Mouse (Mus musculus) lung, postnatal 25 days (tissue): ENCODE measurements around the gene Gse1.

ENCODE experiments used
- DNase-seq: peaks from one replicate; pipeline ENCODE4 v3.0.0; 2022; ENCODE audit warnings: low spot score

Gene Gse1

DNA sequence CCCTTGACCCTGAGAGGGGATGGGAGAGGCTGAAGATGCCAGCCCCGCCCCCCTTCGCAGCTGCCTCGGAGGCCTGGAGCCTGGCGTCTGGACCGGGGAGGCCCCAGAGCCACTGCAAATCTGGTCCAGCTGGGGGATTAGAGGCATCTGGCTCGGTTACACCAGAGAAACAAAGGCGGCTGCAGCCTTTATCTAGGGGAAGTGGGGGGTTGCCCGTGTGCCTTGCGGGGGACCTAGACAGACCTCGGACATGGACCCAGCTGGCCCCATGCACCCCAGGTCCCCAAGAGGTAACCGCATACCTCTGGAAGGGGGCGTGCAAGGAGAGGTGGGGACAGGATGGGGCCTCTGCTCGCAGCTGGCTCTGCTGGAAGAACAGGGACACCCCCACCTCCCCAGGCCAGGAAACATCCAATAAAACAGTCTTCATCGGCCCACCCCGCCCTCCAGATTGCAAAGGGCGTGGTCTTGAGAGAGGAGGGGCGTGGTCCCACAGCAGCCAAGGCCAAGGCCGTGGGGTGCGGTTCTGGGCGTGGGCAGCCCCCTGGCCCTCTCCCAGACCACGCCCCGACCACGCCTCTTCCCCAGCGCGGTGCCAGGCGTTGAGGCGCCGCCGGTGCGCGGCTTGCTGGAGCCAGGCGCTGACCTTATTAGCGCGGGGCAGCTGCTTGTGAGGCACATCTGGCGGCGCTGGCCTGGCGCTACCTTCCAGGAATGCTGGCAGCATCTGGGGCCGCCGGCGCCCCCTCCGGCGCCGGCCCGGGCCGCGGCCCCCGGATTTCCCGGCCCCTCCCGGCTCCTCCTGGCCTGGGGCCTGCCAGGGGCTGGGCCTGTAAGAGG lies 48.0 kb downstream of the Gse1 start:
- DNase-seq = peak; percentile 94

DNA sequence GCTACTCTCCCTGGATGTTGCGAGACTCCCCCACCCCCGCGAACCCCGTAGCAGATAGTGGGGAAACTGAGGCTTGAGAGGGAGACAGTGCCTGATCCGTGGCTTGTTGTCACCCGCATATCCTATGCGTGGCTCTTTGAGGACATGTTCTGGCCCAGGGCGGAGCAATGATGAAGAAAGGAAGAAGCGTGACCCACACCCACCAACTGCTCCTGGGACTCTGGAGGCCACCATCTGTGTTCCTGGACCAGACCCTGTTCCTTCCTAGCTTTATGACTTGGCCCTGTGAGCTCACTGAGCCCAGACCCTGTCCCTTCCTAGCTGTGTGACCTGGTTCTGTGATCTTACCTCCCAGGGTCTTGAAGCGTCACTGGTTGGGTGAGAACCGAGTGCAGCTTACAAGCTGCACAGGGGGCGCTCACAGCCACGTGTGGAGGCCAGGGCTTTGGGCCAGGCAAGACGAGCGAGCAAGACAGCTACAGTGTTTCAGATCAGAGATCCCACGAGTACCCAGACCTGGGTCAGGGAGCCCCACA lies 48.7 kb downstream of the Gse1 start:
- DNase-seq = peak; percentile 38

DNA sequence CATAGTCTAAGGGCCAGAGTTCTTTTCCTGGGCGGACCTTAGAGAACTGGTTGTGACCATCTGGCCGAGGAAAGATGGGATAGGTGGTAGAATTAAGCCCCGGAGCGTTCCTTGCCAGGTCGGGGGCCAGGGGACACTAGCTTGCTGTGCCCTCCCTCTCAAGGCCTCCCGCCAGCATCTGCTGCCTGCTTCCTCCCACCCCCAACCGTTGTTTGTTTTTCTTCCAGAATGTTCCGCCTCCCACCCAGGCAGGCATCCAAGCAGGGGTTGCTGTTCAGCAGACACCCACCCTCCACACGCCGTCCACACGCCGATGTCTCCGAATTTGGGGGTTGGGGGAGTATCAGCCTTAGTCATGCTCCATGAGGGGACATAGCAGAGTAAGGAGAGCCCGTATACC lies 49.8 kb downstream of the Gse1 start:
- DNase-seq = no peak

DNA sequence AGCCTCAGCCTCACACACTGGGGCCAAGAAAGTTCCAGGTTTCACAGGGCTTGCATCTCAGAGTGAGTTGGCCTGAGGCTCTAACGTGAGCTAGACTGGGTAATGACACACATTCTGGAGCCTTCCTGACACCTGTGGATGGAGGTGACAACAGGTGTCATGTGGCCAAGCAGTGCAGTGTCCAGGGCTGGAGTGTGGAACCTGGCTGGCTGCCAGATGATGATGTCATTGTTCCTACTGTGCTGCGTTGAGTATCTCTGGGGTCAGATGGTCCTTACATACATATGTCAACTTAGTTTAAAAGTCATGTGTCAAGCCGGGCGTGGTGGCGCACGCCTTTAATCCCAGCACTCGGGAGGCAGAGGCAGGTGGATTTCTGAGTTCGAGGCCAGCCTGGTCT lies 51.2 kb downstream of the Gse1 start:
- no peak for DNase-seq

DNA sequence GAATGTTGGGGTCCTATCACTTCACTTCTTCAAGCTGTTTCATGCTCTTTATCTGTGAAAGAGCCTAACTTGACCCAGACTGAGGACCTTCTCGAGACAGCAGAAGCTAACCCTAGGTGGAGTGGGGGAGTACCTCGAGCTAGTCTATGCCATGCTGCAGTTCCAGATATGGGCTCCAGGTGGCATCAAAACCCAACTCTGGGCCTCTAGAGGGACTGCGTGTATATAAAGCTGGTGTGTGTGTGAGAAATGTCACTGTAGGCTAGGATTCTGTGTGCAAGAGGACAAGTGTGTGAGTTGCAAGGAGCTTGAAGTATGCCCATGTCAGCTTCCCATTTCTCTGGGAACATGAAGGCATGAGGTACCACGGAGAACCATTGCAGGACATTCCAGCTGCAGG lies 53.2 kb downstream of the Gse1 start:
- peak; percentile 80 for DNase-seq

DNA sequence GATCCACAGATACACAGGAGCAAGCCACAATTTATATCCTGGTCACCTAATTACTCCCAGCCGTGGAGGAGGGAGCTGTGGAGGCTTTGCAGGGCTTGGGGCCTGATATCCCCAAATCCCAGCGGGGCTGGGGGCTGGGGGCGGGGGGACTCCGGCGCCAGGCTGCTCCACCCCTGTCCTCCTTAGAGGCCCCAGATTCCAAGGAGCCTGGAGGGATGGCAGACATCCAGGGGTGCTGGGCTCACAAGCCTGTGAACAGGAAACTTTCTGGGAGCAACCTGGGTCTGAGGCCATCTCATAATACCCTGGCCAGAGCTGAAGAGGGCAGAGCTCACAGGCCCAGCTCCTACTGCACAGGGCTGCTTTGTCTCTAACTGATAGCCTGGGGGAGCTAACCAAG lies 54.2 kb downstream of the Gse1 start:
- no peak for DNase-seq

DNA sequence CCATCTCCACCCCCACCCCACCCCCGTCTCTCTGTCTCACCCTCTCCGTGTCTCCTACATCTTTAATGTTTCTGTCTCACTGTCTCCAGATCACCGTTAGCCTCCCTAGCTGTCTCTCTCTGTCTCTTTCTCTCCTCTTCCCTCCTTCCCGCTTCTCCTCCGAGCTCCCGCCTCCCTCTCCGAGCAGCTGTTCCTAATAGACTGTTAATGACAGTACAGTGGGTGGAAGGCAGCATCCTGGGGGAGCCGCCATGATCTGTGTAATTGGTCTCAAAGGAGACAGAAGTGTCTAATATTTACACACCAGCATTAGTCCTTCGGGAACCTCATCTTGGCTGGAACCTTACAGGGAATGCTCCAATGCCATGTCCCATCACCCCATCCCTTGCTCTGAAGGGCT lies 56.0 kb downstream of the Gse1 start:
- DNase-seq = no peak

DNA sequence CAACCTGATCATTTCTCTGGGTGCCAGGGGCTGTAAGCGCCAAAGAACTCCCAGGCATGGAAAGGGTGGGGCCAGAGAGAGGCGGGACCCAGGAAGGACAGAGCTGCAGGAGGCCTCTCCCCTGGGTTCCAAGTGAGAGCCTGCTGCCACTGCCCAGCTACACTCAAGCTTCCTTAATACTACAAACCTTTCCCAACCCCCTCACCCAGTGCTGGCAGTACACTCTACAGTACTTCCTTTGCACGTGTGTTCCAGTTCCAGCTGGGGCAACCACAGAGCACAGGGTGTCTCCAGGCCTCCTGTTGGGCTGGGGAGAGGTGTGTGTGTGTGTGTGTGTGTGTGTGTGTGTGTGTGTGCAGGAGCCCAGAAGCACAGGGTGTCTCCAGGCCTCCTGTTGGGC lies 56.8 kb downstream of the Gse1 start:
- DNase-seq = peak; percentile 72

DNA sequence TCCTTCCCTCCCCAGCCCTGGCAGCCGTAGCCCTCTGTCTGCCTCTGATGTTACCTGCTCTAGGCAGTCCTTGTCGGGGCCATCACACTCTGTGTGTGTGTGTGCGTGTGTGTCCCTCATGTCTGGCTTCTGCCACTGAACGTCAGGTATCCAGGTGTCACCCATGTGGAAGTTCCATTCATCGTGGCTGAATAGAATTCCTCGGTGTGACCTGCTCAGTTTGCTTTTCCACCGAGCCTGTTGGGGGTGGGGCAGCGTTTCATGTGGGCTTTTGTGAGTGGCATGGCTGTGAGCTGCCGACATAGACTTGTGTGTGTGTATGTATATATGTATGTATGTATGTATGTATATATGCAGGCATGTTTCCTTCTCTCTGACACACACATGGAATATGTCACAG lies 57.6 kb downstream of the Gse1 start:
- no peak for DNase-seq

DNA sequence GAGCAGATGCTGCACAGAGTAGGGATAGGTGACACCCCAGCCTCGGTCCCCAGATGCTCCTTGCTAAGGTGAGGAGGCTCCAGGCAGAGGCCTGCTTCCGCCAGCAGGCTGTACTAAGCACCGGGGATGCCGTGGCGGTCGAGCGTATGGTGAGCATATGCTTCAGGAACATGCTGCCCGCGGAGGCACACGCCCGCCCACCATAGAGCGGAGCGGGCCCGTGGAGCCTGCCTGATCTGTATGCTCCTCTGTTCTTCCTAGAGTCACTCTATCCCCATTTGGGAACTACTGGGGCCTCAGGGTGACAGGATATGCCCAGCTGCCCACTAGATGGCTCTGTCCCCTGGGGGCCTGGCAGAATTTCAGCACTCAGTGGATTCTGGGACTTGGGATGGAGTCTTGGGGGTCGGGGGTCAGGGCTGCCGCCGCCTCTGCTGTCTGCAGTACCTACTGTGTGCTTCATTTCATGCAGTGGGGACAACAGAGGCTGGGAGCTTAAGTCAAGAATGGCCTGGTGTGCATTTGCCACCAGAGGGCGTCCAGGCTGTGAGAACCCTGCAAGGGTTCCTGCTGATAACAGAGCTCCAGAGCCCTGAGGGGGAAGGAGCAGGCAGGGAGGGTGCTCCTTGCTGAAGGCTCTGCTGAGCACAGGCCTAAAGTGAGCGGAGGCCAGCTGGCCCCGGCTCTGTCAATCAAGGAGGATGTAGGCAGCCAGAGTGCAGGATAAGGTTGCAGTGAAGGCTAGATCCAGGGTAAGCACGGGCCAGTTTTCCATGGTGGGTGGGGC lies 60.1 kb downstream of the Gse1 start:
- DNase-seq = peak; percentile 57

DNA sequence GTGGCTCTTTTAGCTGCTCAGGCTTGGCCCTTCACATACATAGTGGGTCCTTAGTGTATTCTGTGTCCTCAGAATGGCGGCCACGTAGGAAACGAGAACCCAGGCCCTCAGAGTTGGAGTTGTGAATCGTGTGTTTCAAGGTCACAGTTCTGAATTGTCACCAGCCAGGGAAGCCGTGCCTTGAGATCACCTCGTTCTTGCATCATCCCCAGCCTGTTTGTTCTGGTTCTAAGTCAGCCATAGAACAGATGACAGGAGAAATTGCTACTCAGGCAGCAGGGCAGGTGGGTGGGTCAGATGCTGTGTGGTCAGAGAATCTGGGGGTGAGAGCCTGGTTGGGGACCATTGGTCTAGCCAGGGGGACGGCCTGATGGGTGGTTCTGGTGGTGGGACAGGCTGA lies 60.9 kb downstream of the Gse1 start:
- no peak for DNase-seq

DNA sequence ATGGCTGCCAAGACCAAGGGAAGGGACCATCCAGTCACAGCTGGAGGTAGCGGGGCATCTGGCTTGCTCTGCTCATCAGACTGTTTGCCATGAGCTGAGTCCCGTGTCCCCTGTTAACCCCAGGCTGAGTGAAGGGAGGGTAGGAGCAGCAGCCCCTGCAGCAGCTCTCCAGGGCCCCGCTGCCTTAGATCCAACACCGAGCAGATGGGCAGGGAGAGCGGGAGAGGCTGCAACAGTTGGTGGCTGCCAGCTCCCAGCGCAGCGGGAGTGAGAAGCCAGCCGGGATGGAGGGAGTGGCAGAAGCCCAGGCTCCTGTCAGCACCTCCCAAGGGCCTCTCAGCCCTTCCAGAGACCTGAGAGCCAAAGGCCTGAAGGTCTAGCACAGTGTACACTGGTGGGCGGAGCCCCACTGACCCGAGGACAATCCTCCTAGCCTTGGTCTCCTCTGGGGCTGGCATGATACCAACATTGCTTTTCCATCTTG lies 61.5 kb downstream of the Gse1 start:
- peak; percentile 47 for DNase-seq

DNA sequence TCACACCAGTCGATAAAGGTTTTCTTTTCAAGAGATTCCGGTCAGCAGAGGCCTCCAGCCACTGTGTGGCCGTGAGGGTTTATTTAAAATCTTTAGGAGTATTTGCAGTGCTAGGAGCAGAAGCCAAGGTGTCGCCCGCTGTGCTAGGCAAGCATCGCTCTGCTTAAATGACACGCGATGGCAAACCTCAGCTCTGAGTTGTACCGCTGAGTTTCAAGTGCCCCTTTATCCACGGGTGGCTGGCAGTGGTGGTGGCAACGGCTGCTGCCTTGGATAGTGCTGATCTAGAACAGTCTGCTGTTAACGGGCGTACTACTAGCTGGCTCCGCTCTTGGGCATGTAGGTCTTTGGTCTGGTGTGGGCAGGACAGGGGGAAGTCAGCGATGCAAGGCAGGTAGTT lies 62.4 kb downstream of the Gse1 start:
- DNase-seq = no peak

DNA sequence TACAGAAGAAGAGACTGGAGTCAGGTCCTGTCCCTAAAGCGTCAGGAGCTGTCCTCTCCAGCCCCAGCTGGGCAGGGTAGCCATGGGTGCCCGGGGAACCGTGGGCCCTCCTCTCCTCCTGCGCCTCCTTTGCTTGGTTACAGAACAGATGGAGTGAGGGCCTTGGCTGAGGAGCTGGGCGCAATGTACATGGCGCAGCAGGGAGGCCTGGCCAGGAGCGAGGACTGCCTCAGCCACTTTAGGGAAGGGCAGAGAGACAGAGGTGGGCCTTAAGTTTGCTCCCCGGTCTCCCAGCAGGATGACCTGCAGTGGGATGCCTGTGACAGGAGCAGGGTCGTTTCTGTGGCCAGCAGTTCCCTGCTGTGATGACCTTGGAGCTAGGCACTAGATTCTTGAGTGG lies 63.4 kb downstream of the Gse1 start:
- no peak for DNase-seq

DNA sequence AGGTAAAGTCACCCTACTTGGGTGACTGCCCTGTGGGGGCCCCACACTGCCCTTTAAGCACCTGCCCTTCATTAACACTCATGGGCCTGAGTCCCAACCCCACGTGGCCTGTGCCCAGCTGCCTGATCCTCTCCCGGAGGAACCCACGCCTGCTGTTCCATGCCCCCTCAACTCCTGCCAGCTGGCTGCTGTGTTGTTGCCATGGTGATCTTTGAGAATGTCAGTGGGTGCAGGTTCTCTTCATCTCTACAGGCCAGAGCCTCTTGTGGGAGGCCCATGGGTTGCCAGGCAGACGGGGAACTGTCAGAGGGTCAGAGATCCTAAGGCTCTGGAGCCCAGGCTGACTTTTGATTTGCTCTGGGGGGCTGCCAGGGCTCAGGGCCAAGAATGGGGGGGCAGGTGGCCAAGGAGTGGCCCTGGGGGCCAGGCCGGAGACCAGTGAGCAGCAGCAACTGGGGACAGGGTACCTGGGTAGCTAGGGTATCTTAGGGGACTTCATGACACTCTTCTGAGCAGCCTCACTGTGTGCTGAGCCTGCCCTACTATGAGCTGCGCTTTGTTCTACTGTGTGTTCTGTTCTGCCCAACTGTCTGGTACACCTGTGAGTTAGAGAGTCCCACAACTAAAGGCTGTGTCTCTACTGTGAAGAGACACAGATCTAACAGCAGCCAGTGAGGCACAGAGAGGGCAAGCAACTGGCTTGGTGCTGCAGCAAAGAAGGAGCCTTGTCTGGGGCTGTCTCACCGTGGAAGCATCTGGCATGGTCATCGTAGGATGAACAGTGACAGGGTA lies 64.3 kb downstream of the Gse1 start:
- DNase-seq = no peak

DNA sequence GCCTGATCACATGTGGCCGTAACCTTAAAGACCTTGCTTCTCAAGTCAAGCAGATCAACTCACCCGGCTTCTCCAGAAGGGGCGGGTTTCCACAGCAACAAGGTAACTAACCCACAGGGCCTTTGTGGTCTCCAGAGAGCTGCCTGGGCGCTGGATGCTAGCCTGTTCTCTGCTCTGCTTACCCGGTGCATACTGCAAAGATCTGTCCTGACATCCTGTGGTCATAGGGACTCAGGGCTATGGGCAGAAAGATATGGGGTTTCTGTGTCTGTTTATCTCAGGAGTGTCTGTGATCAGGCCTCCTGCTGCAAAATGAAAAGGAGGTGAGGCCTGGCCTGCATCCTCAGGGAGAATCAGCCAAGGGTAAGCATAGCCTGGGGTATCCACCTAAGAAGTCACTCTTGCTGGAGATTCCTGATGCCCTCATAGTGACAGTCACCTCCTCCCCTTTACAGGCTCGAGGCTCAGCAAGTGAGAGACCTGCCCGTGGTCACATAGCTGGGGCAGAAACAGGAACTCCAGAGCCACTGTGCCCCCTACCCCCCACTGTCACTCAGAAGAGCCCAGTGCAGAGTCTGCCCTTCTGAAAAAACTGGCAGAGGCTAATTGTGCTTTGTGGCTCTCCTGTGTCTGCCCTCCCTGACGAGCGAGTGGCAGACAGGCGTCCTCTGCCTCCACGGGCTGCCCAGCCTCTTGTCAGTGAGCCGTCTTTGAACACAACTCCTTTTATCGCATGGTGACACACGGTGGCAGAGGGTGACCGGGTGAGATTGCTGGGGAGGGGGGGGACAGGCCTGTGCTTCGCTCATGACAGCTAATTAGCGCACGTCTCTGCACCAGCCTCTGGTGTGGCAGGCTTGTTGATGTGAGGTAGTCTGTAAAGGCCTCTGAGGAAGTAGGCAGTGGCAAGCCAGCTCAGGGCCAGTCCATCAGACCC lies 65.4 kb downstream of the Gse1 start:
- DNase-seq = no peak

DNA sequence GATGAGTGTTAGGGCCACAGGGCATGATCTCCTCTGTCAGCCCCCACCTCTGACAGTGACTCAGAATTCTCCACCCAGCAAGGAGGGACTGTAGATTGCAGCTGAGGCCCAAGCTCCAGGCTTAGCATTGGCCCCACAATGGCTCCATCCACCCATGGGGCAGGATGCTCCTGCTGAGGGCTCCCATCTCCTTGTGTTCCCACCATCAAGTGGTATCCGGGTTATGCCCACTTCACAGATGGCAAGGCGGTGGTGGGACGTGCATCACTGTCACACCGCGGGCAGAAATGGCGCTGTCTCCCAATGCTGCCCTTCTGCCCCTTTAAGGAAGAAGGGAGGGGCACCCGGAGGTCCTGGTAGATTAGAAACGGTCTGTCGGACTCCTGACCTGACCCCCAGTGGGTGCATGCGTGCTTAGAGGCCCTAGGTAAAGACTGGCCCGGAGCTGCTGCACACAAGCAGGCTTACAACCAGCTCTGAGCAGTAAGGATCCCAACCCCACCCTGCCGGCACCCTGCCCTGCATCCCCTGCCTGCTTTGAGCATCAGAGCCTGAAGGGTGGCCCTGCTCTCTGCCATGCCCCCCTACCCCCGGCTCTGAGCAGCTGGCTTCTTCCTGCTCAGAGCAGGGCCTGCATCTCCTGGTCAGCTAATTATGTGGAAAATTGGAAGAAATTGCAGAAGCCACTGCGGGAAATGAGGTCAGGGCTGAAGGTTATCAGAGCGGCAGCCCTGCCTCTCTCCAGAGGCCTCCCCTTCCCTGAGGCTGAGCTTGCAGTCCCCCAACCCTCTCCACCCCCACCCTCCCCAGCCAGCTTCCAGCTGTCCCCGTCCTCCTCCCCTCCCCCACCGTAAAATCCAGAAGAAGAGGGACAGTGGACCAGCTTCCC lies 67.0 kb downstream of the Gse1 start:
- DNase-seq = no peak

DNA sequence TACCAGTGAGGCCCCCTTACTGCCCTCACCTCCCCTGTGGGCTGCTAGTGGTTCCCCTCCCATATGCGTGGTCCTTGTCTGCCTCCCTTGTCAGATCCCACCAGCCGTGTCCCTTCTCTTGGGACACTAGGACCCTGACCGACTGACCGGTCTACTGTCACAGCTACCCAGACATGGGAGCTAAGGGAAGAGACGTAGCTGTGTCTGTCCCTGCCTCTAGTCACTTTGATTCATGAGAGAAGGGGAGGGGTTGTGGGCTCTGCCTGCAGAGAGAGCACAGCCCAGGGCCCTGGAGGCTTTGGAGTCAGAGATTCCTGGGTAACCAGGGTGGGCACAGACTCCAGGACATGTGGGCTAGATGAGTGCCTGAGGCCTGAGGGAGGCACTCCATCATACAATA lies 68.7 kb downstream of the Gse1 start:
- DNase-seq = no peak

DNA sequence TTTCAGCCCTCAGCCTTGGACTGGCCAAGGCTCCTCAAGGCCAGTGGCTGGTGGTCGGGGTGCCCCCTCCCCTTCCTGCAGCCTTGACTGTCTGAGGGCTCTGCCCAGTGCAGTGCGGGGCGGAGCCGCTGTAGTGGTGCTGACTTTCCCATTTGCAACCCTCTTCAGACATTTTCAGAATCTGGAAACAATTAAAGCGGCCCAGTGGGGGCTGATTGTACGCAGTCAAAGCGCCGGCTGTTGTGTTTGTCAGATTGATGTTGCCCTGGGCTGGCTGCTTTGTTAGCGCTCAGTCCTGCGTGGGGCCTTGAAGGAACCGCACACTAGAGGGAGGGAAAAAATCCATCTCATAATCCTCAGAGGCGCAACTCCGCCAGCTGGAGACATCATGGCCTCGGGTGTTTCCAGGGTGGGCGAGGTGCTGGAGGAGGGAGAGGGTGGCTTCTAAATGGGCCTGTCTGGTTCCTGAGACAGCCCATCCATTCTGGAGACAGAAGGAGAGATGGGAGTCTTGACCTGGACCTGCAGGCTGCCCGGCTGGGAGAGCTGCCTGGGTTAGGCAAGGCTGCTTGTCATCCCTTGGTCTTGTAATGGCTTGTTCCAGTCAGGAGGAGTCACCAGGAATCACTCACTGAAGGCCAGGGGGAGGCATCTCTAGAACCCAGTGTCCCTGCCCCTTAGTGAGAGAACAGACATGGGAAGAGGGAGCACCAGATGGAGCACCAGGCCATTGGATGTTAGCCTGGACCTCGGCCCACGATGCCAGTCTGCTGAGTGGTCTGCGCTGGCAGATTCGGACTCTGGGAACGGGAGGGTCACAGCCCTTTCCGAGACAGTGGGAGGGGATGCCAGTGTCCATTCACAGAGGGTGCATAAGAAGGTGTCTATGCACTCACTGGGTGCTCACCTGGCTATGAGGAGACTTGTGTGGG lies 70.6 kb downstream of the Gse1 start:
- DNase-seq = no peak
